Mouse (Mus musculus): Measurements from ENCODE around the gene Them7. TPM values are rescaled to one million over a fixed set of nuclear protein-coding genes. Genes with fewer than 3 reads are reported as not detected.

Them7 gene
- total RNA-seq (2021), result not detected

DNA sequence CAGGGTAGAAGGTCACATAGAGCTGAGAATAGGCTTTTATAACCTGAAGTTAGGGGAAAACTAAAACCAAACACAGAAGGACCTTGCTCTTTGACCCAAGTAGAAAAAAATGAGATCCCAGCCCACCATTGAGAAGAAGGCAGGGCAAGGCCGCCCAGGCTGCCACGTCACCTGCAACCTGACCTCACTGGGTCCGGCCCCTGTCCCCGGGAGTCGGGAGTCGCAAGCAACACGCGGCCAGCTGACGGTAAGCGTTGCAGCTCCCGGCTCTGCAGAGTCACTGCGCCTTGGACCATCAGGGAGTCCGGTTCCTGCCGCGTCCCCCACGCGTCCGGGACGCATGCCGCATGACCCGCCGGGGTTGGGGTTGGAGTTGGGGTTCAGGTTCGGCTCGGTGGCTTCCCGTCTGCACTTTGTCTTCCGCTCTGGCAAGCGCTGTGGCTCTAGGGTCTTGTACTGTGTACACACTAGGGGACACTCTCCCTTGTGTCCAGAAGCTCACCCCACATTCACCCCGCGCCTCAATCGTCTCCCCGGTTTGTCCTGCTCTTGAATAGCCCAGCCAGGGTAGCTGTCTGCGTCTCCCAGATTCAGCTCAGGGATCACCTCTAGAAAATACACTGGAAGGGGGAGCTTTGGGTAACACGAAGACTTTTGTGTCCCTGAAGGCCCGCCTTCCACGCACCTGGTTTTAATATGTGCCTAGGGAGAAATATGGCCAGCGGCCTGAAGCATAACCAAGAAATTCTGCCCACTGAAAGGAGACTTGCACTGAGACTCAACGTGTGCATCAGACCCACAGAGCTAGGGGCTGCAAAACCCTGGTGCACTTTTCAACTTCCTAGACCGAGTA is at the start of gene Them7:
TSS of gene Them7 (plus strand) at position 187 of the 853 bp plus-strand sequence.
- DNase-seq (ENCODE audit: extremely low spot score in 1 of 2, low spot score in 2 of 2), result no peak
- intact Hi-C loops (cut with DNase I), result no loop called here

DNA sequence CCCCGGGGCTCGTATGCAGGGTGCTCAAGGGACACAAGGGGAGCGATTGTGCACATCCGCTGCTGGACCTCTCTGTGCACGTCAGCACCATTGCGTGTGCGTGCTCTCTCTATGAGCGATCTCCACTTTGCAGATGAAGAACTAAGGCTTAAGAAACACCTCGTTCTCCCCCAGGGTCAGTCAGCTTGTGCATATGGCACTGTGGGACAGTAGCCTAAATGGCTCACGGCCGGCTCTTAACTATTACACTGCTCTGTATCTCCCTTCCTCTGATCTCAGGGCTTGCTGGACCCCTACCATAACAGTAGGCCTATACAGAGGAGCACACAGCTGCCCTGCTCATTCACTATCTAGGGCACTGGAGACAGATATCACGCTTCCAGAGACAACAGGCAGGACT is 45.2 kb upstream of the Them7 start:
- DNase-seq (ENCODE audit: extremely low spot score in 1 of 2, low spot score in 2 of 2), result no peak

DNA sequence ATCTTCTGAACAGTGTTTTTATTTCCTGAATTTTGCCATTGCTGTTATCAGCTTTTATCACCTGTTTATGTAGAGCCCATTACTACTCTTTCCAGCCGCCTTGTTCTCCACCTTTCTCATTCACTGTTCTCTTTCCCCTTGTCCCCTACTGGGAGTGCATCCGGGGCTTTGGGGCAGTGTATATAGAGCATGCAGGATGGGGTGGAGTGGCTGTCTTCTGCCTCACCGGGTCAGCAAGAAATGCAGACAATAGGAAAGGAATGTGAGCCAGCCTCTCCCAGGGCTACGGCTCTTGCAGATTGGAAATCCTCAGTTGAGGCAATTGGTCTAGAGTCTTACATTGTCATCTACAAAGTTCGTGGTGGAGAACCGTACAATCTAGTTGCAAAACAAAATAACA is 41.6 kb upstream of the Them7 start:
- intact Hi-C loops (cut with DNase I), result no loop called here
- no peak for DNase-seq (ENCODE audit: extremely low spot score in 1 of 2, low spot score in 2 of 2)

More for the DNA sequence above, 45.2 kb upstream of the Them7 start:
- intact Hi-C loops (cut with DNase I), result no loop called here

GRCm38 (mm10) chr2:105185140-105185539 is 39.0 kb upstream of the Them7 start:
- no peak for DNase-seq (ENCODE audit: extremely low spot score in 1 of 2, low spot score in 2 of 2)
- intact Hi-C loops (cut with DNase I), result no loop called here

DNA sequence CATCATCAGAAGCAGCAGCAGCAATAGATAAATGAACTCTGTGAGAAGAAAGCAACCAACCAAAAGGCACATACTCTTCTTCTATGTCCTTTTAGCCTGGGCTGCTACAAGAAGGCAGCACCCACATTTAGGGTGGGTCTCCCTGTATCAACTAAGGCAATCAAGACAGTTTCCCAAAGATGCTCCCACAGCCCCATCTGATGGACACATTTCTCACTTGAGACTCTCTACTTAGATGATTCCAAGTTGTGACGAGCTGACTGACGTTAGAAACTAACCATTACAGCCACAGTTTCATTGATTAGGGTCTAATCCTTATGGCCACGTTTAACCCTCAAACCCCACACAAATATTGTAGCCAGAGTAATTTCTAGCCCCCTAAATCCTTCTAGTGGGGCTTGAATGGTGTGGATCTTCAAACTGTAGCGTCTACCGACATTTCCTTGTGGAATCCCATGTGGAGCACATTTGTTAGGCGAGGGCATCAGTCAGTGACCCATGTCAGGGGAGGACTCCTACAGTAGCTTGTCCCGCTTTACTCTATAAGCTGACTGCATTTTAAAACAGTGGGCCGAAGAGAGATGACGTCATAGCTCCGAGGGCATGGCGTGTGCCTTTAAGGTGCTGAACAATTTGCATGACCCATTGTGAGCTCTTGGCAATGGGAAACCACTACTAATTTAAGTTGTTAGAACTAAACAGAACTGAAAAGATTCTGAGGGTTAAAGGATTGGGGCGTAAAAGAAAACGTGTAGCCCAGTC is 38.2 kb upstream of the Them7 start:
- no peak for DNase-seq (ENCODE audit: extremely low spot score in 1 of 2, low spot score in 2 of 2)
- intact Hi-C loops (cut with DNase I), result no loop called here

GRCm38 (mm10) chr2:105186591-105186990 is 37.5 kb upstream of the Them7 start:
- no peak for DNase-seq (ENCODE audit: extremely low spot score in 1 of 2, low spot score in 2 of 2)
- intact Hi-C loops (cut with DNase I), result no loop called here

GRCm38 (mm10) chr2:105188182-105188581 is 35.9 kb upstream of the Them7 start:
- no peak for DNase-seq (ENCODE audit: extremely low spot score in 1 of 2, low spot score in 2 of 2)
- intact Hi-C loops (cut with DNase I), result no loop called here

DNA sequence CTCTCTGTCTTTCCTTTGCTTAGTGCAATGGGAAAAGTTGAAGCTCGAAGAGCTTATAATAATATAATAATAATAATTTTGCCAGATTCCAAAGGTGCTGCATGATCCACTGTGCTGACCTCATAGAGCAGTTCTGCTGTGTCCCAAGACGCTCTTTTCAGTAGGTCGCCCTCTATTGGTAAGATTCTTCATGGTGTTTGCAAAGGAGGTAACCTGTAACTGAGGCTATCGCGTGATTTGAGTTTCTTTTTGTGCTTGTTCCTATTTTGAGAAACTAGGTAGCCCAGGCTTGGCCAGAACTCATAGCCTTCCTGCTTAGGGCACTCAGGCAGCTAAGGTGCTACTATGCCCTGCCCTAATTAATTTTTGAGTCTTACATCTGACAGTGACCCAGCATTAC is 34.8 kb upstream of the Them7 start:
- no peak for DNase-seq (ENCODE audit: extremely low spot score in 1 of 2, low spot score in 2 of 2)
- intact Hi-C loops (cut with DNase I), result no loop called here

DNA sequence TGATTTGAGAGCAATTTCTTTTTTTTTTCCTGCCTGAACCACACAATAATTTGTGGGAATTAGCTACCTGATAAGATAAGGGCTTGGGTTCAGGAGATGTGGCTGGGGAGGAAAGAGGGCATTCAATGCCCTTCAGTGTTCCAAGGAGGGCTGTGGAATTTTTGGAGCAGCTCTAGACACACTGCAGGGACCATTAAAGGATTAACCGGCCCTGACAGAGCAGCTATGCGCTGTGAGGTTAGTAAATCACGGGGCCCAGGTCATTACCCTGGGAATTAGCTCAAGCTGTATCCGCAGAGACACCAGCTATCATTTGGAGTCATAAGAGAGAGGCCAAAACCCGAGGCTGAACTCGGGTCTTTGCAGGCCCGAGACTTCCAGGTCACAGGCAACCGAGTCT is 24.0 kb upstream of the Them7 start:
- no peak for DNase-seq (ENCODE audit: extremely low spot score in 1 of 2, low spot score in 2 of 2)
- intact Hi-C loops (cut with DNase I), result no loop called here

GRCm38 (mm10) chr2:105206563-105207174 is 17.5 kb upstream of the Them7 start:
- intact Hi-C loops (cut with DNase I), result no loop called here
- no peak for DNase-seq (ENCODE audit: extremely low spot score in 1 of 2, low spot score in 2 of 2)

DNA sequence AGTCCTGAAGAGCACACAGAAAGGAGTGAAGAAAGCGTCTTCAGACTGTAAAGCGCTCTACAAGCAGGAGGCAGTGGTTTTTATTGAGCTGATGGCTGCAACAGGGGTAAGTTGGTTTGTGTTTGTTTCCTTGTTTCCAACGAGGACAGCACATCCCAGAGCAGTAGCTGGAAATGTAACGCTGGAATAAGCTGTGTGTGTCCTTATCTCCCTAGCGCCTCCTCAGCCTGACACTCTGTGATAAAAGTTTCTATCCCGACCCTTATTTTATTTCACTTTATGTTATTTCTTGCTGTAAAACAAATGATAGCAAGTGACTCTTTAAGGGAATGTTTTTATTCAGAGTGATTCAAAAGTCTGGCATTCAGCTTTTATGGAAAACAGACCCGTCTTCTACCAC is 11.3 kb upstream of the Them7 start:
- intact Hi-C loops (cut with DNase I), result no loop called here
- DNase-seq (ENCODE audit: extremely low spot score in 1 of 2, low spot score in 2 of 2), result no peak

DNA sequence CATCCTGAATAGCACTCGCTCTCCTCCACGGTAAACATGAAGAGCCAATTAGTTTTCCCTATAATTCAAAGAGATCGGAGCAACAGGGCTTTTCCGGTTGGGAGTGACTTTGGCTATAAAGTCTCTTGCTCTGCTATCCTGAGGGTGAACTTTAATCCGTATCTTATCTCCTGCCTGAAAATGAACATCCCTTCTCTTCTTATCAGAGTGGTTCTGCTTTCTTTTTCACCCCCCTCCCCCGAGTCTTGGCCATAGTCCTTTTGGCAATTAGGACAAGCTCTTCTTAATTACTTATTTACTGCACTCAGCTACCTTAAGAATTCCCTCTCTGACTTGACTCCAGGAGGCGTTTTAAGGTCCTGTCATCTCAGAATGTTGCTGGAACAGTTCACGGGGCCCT is 8.2 kb upstream of the Them7 start:
- intact Hi-C loops (cut with DNase I), result no loop called here
- DNase-seq (ENCODE audit: extremely low spot score in 1 of 2, low spot score in 2 of 2), result no peak

DNA sequence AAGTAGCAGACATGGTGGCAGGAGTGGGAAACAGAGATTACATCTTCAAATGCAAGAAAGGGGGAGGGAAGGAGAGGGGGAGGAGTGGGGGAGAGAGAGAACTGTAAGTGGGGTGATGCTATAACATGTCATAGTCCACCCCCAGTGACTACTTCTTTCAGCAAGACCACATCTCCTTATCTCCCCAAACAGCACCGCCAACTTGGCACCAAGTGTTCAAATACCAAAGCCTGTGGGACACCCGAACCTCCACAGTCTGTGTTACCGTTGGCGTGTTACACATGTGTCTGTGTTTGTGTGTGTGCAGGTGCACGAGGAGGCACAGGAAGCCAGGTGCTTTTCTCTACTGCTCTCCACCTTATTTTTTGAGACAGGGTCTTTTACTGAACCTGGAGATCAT is 4.9 kb upstream of the Them7 start:
- intact Hi-C loops (cut with DNase I), result no loop called here

GRCm38 (mm10) chr2:105219664-105220063 is 4.5 kb upstream of the Them7 start:
- DNase-seq (ENCODE audit: extremely low spot score in 1 of 2, low spot score in 2 of 2), result no peak
- intact Hi-C loops (cut with DNase I), result no loop called here

More for the DNA sequence above, 4.9 kb upstream of the Them7 start:
- DNase-seq (ENCODE audit: extremely low spot score in 1 of 2, low spot score in 2 of 2), result no peak

GRCm38 (mm10) chr2:105220738-105221303 is 3.3 kb upstream of the Them7 start:
- intact Hi-C loops (cut with DNase I), result no loop called here
- no peak for DNase-seq (ENCODE audit: extremely low spot score in 1 of 2, low spot score in 2 of 2)

- no peak for DNase-seq (ENCODE audit: extremely low spot score in 1 of 2, low spot score in 2 of 2)
- intact Hi-C loops (cut with DNase I), result no loop called here
Observed at GRCm38 (mm10) chr2:105223606-105224005, 514 bp upstream of the Them7 start.

- intact Hi-C loops (cut with DNase I), result no loop called here
Observed at GRCm38 (mm10) chr2:105224987-105225375, 861 bp downstream of the Them7 start.

DNA sequence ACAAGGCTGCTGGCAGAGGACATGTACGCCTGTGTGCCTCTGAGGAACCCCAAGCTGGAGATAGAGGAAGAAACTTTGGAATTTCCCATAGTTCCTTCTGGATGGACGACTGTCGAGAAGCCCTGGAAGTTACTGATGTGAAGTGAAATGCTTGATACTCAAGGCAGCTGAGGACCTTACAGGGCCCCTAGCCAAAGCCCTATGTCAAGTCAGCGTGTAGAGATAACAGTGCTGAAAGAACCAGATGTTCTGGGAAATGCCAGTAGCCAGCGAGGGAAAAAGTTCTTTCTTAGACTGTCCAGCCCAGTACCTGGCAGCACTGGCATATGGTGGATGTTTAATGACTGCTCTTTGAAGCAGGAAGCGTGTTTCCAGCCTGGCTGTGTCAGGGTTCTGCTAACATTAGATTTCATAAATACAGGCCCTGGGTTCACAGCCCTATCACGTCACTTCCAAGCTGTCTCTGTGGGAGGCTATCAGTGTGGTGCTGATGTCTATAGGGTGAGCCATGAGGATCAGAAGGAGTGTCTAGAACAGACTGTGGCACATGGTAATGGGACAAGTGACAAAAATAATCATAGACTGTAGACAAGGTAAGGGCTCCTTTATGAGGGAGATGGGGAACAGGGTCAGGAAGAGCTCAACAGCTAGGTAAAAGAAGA is 2.3 kb downstream of the Them7 start:
- DNase-seq (ENCODE audit: extremely low spot score in 1 of 2, low spot score in 2 of 2), result no peak
- intact Hi-C loops (cut with DNase I), result no loop called here

More at GRCm38 (mm10) chr2:105224987-105225375, 861 bp downstream of the Them7 start:
- DNase-seq (ENCODE audit: extremely low spot score in 1 of 2, low spot score in 2 of 2), result no peak

GRCm38 (mm10) chr2:105228416-105228815 is 4.3 kb downstream of the Them7 start:
- no peak for DNase-seq (ENCODE audit: extremely low spot score in 1 of 2, low spot score in 2 of 2)
- intact Hi-C loops (cut with DNase I), result no loop called here

Measured in left cerebral cortex, postnatal 10 days (tissue).